Mouse (Mus musculus): Measurements from ENCODE around the gene Cgrrf1. TPM values are rescaled to one million over a fixed set of nuclear protein-coding genes. Genes with fewer than 3 reads are reported as not detected.

Cgrrf1 gene
- polyA plus RNA-seq (2017; shearing (Covaris generic)) = 11.0 TPM

GRCm38 (mm10) chr14:46831837-46832333 lies at the start of gene Cgrrf1:
Gene Cgrrf1 (plus strand): TSS chr14:46832125.

GRCm38 (mm10) chr14:46787787-46788504 lies 44.0 kb upstream of the Cgrrf1 start, which contains the start of gene Cnih1:
Gene Cnih1 (minus strand): TSS chr14:46788411.

GRCm38 (mm10) chr14:46821873-46822716 lies 9.8 kb upstream of the Cgrrf1 start, which contains the start of gene Gmfb:
Gene Gmfb (minus strand): TSS chr14:46822242.

GRCm38 (mm10) chr14:46882431-46883067 lies 50.6 kb downstream of the Cgrrf1 start, which contains the start of gene Samd4:
Gene Samd4 (plus strand): TSS chr14:46882854.

Other genes with a start within 250 kb of the Cgrrf1 start
- gene Cdkn3, start 71.6 kb upstream of the Cgrrf1 start, polyA plus RNA-seq (2017; shearing (Covaris generic)) = 1.1 TPM
- gene Cnih1, start 43.7 kb upstream of the Cgrrf1 start, polyA plus RNA-seq (2017; shearing (Covaris generic)) = 59.2 TPM
- gene Gmfb, start 9.9 kb upstream of the Cgrrf1 start, polyA plus RNA-seq (2017; shearing (Covaris generic)) = 89.5 TPM
- gene Samd4, start 50.7 kb downstream of the Cgrrf1 start, polyA plus RNA-seq (2017; shearing (Covaris generic)) = 0.16 TPM